Mouse (Mus musculus): ENCODE measurements around the gene Klf16.
A peak's percentile ranks its signal among the peaks of the same experiment; 100 is the strongest.

The Klf16 gene

GRCm38 (mm10) chr10:80577195-80578130 is at the start of gene Klf16:
Gene Klf16, minus strand, starts transcription at chr10:80577321.
- DNase-seq (ENCODE audit: low spot score) = peak; percentile 97

- no peak for DNase-seq (ENCODE audit: low spot score)
Measured at GRCm38 (mm10) chr10:80625764-80626163, 48.6 kb upstream of the Klf16 start.

- no peak for DNase-seq (ENCODE audit: low spot score)
Measured at GRCm38 (mm10) chr10:80623457-80624191, 46.5 kb upstream of the Klf16 start.

- peak; percentile 91 for DNase-seq (ENCODE audit: low spot score)
Measured at GRCm38 (mm10) chr10:80622661-80623456, 45.7 kb upstream of the Klf16 start, which contains the start of gene Csnk1g2. Gene Csnk1g2, plus strand, starts transcription at chr10:80622838.

GRCm38 (mm10) chr10:80621940-80622660 is 45.0 kb upstream of the Klf16 start:
- peak; percentile 98 for DNase-seq (ENCODE audit: low spot score)

GRCm38 (mm10) chr10:80621690-80621939 is 44.5 kb upstream of the Klf16 start:
- DNase-seq (ENCODE audit: low spot score) = no peak

GRCm38 (mm10) chr10:80620796-80621689 is 43.9 kb upstream of the Klf16 start:
- no peak for DNase-seq (ENCODE audit: low spot score)

- DNase-seq (ENCODE audit: low spot score) = no peak
Measured at GRCm38 (mm10) chr10:80620365-80620764, 43.2 kb upstream of the Klf16 start.

- DNase-seq (ENCODE audit: low spot score) = no peak
Measured at GRCm38 (mm10) chr10:80619465-80620244, 42.5 kb upstream of the Klf16 start.

GRCm38 (mm10) chr10:80618181-80618580 is 41.1 kb upstream of the Klf16 start:
- DNase-seq (ENCODE audit: low spot score) = no peak

GRCm38 (mm10) chr10:80614351-80614750 is 37.2 kb upstream of the Klf16 start:
- no peak for DNase-seq (ENCODE audit: low spot score)

- no peak for DNase-seq (ENCODE audit: low spot score)
Measured at GRCm38 (mm10) chr10:80613821-80614220, 36.7 kb upstream of the Klf16 start.

GRCm38 (mm10) chr10:80611905-80612304 is 34.8 kb upstream of the Klf16 start:
- no peak for DNase-seq (ENCODE audit: low spot score)

GRCm38 (mm10) chr10:80611024-80611423 is 33.9 kb upstream of the Klf16 start:
- no peak for DNase-seq (ENCODE audit: low spot score)

- DNase-seq (ENCODE audit: low spot score) = no peak
Measured at GRCm38 (mm10) chr10:80610116-80610785, 33.1 kb upstream of the Klf16 start.

- DNase-seq (ENCODE audit: low spot score) = no peak
Measured at GRCm38 (mm10) chr10:80609269-80609924, 32.3 kb upstream of the Klf16 start.

- DNase-seq (ENCODE audit: low spot score) = no peak
Measured at GRCm38 (mm10) chr10:80608435-80608834, 31.3 kb upstream of the Klf16 start.

- DNase-seq (ENCODE audit: low spot score) = no peak
Measured at GRCm38 (mm10) chr10:80606737-80607350, 29.7 kb upstream of the Klf16 start.

Data from ovary, postnatal 10 days (tissue).